Mouse (Mus musculus): Measurements from ENCODE around the gene Gpc6.

The Gpc6 gene

DNA sequence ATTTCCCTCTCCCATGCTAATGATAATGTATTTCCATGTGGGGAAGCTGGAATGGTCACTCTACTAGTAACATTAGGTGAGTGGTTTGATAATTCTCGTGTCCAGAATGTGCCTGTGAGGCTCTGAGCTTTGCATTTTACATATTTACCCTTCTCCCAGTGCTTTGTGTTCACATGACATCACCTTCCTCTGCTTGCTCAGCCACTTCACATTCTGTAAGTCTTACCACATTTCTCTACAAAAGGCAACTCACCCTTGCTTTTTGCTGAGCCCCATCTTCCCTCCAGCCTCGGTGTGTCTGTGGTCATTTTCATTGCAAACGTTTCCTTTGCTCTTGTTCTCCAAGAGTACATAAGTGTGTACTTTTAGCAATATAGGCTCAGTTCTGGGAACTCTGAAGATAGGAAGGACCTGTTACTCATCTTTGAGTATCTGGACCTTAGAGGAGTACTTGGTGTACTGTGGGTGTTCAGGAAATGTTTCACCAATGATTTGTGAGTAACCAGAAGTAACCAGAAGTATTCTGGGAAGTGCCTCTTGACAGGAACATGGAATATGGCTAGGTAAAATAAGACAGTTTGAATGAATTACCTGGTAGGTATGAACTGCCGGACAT lies 145.5 kb downstream of the Gpc6 start:
- DNase-seq, result no peak

DNA sequence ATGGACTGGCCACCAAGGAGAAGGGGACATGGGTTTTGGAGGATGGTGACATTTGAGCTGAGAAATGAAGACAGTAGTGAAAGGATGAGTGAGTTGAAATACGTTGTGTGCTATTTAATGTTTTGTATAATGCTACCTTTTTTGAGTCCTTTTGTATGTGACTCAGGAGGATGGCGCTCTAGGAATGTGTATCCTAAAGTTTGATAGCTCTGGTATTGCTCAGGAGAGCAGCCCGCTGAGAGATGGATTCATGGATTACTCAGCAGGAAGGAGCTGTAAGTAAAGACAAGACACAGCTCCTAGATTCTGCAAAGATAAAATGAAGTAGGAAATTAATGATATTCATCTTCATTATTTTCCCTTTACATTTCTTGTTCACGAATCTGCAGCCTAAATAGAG lies 168.5 kb downstream of the Gpc6 start:
- no peak for DNase-seq

DNA sequence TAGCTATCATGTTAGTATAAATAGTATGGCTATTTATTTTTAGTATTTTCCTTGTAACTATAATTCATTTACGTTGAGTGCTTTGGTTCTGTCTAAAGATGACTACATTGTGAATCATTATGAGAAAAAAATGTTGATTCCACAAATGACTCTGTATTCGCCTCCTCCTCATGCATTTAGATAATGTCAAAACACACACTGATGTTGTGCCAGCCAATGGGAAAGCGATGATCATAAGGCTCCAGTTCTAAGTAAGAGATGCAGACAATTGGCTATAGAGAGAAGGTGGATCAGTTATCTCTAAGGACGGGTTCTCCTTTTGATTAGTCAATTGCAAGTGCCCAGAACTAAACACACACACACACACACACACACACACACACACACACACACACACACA lies 181.8 kb downstream of the Gpc6 start:
- no peak for DNase-seq

DNA sequence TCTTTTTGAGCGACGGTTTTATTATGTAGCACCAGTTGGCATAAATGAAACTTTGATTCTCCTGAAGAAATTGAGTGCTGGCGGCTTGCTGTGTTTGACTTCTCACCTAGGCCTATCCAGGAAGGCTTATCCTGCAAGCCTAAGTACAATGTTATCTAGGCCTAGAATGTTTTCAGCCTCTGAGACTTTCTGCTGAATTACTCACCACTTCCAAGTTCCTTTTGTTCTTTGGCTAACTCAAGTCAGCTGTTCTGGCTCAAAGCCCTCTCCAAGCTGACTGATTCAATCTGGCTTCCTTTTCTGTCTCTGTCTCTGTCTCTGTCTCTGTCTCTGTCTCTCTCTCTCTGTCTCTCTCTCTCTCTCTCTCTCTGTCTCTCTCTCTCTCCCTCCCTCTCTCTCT lies 188.0 kb downstream of the Gpc6 start:
- DNase-seq, result no peak

DNA sequence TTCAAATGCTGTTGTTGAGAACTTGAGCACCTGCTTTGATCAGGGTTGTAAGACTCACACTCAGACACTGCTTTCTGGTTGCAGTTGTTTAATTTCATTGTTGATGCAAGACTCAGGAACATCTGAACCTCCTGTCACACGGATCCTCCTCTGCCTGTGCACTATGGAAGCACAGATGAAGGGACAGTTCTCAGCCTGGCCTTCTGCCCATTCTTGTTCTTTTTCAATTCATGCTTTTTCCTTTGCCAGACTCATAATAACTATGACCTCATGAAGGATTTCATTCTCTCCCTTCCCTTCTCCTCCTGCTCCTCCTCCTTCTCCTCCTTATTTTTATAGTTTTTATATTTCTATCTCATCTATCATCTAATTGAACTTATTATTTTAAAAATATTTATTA lies 196.9 kb downstream of the Gpc6 start:
- DNase-seq, result no peak

DNA sequence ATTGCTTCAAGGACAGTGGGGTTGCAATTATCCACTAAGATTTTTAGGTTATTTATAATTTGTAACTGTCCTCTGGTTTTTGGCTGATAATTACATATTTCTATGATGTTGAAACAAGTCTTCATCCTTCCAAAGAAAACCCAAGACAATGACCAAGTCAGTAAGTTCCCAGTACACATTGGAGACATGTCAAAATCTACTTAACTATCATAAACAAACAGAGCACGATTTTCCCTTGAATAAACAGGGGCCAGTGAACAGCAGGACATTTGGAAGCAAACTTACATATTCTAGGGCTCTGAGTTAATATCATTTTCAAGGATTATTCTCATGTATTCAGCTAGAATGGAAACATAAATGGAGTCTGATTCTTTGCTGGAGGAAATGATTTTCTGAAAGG lies 205.2 kb downstream of the Gpc6 start:
- DNase-seq, result no peak

DNA sequence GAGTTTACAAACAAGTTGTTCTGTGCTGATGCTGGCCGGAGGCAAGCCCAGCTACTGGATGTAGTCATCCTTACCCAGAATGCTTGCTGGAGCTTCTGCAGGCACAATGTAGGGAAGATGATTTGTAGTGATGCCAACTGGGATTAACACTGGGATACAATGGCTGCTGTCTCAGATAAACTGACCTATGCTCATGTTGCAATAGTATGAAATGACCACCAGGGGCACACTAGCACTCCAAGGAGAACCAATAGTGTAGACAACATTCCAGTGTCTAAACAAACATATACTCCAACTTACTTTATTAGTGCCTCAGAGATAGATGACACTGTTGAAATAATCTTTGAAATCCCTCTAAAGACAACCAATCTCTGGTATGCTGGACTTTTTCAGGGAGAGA lies 206.2 kb downstream of the Gpc6 start:
- DNase-seq, result no peak

DNA sequence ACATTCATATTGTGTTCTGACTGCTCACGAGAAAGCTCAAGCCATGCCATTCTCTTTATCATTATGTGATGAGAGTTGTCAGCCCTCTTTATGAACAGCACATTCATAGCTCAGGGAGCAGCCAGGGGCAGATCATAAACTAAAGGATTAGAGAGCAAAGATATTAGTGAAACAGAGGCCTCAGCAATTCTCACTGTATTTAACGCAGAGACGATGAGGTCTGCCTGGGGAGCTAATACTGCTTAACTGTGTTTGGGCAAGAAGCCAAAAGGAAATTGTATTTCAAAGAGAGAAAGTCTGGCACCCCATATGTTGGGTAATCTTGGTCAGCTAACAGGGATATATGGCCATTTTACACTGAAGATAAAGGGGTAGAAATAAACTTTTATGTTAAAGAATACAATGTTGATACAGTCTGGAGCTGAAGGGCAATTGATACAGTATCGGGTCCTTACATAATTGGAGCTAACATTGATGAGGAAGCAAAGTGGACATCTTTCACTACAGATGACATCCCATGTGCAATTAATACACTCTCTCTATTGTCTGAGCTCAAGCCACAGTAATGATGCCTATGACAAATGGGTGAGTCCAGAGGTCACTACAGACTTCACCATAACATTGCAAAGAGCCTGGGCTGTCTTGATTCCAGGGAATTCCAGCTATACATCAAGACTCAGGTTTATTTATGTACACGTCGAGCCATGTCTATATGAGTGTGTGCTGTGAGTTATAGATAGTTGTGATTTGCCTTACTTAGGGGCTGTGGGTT lies 216.1 kb downstream of the Gpc6 start:
- no peak for DNase-seq

DNA sequence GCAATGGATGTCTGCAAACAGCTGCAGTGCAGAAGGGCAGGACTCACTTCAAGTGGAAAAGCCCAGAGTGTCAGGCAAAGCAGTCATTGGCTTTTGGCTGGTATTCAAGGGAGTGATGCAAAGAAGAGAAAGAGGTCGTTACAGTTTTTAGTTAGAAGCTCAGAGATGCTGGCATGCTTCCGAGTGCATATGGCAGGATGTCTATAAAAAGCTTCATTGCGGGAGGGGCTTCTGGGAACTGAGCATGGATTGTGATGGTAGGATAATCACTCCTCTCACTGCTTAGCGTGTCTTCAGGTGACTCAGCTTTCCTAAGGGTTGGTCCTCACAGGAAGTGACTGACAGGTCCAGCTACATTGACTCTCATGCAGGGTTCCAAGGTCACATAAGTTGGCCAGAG lies 221.0 kb downstream of the Gpc6 start:
- no peak for DNase-seq

DNA sequence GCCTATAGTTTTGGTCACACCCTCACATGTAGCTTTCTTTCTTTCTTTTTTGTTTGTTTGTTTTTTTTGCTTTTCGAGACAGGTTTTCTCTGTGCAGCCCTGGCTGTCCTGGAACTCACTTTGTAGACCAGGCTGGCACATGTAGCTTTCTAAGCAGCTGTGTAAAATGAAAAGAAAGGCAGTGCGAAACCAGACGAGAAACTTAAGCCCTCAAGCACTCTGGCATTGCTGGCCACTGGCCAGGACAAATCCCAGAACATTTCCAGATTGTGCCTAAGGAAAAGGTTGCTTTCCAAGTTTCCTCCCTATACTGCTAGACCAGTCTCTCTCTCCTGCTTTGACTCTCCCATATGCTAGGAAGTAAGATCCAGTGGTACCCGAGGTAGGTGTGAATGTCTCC lies 221.6 kb downstream of the Gpc6 start:
- no peak for DNase-seq

DNA sequence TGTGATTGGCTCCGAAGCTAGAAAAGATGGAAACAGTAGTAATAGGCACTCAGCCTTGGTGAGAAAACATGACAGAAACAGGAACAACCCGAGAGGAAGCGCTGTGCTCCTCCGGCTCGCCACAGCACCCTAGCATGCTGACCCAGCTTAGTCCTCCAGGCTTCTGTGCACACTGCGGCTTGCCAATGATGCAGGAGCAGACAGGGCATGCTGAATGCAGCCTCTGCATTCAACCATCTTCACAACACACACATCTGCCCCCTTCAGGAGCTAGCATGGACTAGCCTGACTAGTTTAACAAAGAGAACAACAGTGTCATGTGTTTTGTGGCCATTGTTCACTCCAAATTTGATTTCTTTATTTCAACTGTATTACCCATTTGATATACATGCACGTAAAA lies 226.5 kb downstream of the Gpc6 start:
- no peak for DNase-seq

DNA sequence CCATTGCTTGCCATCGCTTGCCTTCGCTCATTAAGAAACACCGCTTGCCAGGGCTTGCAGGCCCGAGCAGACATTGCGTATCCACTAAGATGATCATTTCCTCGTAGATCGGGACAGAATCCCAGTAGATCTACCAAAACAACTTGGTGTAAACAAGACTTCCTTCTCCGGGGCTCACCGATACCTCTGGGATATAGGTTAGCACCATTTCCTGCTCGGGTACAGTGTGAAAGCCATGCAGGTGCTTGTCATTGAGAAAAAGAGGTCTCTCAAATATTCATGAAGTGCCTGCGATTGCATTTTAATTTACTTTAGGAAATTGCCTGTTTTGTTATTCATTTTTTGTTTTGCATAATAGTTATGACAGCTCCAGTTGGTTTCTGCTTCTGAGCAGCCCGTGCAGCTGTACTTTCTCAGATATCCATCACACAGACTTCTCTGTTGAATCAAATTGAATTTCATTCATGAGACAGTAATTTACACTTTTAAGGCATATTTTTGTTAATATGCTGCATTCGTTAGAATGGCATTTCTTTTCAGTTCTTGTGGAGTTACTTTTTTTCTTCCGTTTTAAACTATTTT lies 230.9 kb downstream of the Gpc6 start:
- no peak for DNase-seq

DNA sequence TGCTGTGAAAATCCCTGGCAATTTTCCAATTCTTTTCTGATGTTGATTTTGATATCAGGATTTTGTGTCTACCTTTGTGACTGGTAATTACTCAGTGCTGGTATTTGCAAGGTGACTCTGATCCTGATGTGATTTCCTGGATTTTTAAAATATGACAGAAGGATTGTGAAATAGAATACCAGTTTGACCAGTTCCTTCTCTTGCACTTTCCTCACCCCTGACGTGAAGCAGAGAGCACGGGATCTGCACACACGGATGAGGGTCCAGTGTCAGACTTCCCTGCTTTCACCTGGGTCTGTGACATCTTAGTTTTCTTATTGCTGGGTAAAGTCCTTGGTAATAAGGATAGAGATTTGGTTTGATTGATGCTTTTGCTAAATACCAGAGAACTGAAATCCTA lies 232.3 kb downstream of the Gpc6 start:
- DNase-seq, result no peak

DNA sequence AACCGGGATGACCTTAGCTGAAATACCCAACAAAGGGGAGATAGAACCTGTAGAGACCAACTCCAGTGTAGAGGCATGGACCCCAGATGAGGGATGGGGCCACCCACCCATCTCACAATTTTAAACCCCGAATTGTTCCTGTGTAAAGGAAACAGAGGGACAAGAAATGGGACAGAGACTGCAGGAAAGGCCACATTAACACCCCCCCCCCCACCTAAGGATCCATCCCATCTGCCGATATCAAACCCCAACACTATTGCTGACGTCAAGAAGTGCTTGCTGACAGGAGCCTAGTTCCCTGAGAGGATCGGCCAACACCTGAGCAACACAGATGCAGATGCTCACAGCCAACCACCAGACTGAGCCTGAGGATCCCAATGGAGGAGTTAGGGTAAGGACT lies 241.2 kb downstream of the Gpc6 start:
- no peak for DNase-seq

DNA sequence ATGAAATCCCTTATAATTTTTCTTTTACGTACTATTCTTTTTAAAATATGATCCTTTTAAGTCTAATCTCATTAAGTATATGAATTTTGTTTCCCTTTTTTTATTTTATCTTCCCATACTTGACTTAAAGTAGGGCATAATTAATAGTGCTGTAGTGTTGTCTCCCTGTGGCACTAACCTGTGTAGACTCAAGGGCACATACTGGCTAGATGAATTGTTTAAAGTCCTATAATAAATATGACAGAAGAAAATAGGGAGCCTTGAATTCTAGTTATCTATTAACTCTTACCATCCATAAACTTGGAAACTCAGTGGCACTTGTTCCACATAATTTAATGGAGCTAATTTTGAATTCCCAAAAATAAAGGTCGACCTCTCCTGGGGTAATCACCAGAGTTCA lies 268.2 kb downstream of the Gpc6 start:
- DNase-seq, result no peak

DNA sequence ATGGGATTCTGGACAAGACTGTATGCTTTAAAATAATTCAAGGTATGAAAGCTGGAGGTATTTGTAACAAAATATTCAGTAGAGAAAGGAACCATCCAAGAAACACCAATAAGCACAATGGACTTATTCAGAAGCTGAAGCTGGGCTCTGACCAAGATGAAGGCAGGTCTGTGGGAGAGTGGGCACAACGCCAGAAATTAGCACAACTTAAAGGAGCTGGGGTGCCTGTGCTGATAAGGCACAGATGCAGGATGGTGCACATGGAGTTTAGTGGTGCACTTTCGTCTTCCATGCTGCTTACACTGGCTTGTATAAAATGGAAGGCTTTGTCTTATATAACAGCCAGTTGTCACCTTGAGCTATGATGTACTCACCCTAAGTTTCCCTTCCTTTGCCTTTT lies 276.9 kb downstream of the Gpc6 start:
- DNase-seq, result no peak

DNA sequence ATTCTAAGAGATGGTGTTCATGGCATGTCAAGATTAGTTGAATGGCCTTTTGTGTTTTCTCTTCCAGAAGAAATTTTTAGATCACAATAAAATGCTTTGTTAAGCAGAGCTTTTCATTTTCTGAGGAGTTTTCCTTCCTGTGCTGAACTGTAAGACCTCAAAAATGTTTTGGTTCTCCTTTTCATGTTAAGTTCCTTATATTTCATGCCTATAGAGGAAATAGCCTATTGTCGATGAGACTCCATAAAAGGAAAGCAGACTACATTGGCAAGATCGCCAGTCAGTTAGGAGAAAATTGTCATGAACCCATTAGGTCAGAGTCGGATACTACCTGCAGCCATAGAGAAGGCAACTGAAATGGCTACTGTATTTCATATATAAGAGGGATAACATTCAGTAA lies 278.8 kb downstream of the Gpc6 start:
- DNase-seq, result no peak

DNA sequence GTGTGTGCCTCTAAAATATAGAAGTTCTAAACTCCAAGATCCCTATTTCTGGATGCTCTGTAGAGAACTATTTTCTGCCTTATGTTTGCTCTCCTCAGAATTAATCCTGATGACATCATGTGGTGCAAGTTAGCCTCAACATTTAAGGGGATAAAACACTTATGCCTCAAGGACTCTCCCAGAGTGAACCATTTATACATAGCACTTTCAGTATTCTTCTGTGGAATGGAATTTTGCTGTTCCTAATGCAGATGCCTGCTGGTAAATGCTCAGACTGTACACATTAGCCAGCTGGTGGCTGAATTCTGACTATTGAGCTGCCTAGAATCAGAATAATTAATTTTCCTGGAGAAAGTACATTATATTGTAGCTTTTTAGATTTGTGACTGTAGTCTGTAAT lies 289.3 kb downstream of the Gpc6 start:
- DNase-seq, result no peak

DNA sequence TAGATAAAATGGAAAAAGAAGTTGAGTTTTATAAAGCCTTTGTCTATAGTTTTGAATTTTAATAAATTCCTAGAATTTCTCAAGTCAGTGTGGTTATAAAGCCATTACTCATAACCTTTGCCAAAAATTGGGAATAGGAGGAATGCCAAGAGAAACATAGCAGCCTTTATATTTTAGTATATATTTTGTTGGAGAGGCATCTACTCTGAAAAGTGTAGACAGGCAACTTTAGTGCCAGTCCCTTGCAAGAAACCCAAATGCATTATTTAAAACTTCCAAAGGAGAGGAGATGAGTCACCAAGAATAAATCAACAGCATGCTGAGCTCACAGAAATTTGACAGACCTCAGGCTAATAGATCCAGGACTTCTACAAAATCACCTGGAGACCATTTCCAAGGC lies 301.8 kb downstream of the Gpc6 start:
- no peak for DNase-seq

DNA sequence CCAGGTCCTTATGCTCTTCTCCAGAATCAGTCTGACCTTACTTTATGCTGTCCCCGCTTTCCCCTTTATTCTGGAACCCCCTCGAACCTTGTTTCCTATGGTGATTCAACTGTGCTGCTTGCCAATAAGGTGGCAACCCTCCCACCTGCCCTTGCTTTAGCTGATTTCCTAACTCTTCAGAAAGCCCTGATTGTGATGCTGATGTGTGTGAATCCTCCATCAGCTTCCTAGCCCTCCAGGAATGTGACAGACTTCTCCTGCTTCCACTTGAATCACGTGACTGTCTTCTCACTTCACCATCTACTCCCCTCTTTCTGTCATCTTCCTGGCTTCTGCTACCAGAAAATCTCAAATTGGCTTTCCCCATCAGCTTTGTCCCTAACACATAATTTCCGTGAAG lies 305.4 kb downstream of the Gpc6 start:
- no peak for DNase-seq

DNA sequence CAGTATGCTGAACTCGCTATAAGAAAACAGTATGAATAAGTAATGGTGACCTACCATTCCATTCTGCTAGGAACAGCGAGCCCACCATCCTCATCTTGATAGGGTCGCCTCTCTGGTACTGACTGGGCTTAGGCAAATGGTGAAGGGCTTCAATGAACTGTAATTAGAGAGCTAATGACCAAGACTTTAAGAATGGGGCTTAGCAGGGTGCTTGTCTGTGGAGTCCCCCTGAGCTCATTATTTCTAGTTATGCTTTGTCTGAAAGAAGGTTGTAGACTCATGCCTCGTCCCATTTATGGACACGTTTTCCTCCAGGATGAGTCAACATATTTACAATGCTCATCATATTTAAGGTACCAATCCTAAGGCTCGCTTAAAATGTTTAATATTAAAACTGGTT lies 313.1 kb downstream of the Gpc6 start:
- DNase-seq, result no peak

DNA sequence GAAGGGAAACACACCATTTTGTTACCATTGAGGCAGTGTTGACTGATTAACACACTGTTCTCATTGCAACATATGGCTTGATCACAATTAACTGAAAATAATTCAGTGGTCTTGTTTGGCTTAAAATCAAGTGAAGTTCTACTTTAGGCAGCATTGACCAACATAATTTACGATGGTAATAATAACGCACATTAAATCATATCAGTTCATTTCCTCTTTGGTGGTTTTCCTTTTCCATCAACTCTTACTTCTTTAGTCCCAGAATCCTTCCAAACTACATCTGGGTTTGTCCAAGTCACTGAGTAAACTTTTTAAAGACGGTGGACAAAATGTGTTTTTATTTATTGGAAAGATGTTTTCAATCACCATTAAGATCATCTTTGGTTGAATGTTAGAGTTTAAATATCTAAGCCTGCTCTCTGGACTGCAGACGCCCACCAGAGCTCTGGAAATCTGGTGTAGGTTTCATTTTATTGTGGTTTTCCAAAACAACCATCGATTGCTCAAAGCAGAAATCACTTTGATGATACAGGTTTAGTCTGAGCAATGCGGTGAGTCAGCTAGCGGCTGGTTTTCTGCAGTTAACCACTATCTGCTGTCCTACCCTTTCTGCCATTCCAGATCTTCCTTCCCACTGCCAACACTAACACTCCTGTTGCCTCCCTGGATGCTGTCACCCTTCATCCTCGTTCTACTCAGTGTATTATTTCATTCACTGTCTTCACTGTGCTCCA lies 314.7 kb downstream of the Gpc6 start:
- DNase-seq, result no peak

DNA sequence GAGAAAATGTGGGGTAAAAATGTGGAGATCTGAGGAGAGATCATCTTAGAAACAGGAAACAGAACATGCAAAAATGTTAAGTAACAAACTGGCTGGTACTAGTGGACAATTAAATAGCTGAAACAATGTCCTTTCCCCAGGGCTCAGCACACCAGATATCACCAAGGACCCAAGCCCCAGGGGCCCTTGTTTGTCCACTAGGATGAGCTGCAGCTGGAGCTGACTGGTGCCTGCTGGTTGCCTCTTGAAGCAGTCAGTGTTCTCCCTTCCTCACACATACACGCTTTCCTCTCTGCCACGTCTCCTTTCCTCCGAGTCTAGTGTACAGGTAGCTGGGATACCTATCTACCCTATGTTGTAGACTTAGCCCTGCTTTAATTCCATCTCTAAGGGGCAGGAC lies 320.5 kb downstream of the Gpc6 start:
- no peak for DNase-seq

DNA sequence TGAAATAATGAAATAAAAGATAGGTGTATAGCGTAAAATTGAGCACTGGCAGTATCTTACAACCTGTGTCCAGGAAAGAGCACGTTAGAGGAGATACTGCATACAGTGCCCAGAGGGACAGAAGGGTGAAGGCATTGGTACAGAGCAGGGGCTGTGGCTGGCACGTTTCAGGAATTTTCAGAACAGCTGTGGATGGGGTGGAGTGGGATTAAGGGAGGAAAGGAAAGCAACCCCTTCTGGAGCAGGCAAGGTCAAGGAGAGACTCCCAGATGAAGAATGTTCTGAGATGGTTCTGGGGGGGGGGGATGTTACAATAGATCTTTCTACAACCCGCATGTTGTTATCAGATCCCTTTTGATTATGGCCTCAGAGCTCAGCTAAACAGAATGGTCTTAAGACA lies 331.1 kb downstream of the Gpc6 start:
- no peak for DNase-seq
